Mouse (Mus musculus) spleen, adult 2 months (tissue): ENCODE measurements around the gene Smyd2.

Experiments
- CTCF ChIP-seq: fragments of 200-500 bp; IDR thresholded peaks from 2 replicates; pipeline ENCODE4 v1.5.1; 2011; ENCODE audit warnings: mild to moderate bottlenecking, inconsistent platforms; ENCODE audit not compliant: insufficient read depth, insufficient read length, insufficient replicate concordance; ENCODE audit errors: extremely low read depth
- POLR2A ChIP-seq: fragments of 200-500 bp; IDR thresholded peaks from 2 replicates; pipeline ENCODE4 v1.6.1; 2011; ENCODE audit warnings: low read depth, low read length, inconsistent platforms

DNA sequence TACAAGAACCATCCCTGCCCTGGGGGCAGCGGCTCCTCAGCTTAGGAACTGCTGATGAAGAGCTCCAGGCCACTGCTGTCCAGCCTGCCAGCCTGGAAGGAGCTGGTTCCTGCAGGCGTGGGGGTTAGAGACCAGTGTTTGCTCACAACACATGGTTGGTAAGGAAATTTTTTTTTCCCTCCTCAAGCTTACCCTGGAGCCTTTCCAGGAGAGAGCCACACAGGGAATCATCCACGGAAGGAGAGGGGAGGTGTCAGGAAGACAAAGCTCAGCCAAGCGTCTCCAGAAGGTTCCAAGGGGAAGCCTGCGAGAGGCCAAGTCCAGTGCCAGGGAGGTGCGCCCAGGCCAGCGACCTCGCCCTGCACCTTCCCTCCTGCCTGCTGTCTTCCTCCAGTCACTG is 42.2 kb downstream of the Smyd2 start:
- TF ChIP-seq CTCF = no peak
- TF ChIP-seq POLR2A = no peak
